Mouse (Mus musculus) lung, postnatal 4 days (tissue): Measurements from ENCODE around the gene Vps37b.
A peak's percentile ranks its signal among the peaks of the same experiment; 100 is the strongest.

Experiments
- DNase-seq, 2 experiments: peaks; one replicate each; pipeline ENCODE4 v3.0.0; 2021

The Vps37b gene

DNA sequence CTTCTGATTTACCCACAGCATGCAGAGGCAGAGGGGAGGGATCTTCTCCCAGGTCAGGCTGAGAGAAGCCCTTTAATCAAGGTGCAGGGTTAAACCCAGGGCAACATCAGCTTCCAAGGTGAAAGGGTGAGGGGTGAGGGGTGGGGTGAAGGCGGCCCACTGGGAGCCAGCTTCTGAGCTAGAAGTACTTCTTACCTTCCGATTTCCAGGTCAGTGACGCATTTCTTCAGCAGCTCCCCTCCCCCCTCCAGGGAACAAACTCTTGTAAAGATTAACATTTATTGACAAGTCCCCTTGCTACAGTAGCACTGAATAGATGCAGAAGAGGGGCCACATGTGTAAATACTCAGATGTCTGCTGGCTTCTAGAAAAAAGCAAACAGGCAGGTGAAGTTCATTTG, 54.8 kb downstream of the Vps37b start:
- peak in 1 of 2 experiments; percentile 5 for DNase-seq

DNA sequence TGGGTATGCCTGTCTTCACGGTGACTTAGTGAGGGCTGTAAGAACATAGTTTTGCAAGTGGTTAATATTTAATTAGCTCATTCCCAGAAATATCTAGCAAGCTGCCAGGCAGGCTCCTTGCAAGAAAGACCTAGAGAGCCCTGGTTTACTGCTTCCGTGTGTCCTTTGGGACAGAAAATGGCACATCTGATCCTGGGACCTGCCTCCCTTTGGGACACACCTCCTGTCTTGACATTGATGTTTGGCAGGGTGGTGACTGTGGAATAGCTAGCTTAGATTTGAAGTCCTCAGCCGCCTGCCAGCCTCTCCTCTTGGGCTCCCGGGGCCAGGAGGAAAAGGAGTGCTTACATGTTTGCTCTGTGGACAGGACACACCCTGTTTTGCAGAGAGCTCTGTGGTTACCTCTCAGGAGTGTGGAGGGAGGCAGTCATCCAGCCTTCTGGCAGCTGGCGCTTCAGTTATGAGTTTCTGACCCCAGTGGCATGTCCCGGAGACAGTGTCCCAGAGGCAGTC, 56.3 kb downstream of the Vps37b start:
- DNase-seq: peak; percentile 62 to 84

DNA sequence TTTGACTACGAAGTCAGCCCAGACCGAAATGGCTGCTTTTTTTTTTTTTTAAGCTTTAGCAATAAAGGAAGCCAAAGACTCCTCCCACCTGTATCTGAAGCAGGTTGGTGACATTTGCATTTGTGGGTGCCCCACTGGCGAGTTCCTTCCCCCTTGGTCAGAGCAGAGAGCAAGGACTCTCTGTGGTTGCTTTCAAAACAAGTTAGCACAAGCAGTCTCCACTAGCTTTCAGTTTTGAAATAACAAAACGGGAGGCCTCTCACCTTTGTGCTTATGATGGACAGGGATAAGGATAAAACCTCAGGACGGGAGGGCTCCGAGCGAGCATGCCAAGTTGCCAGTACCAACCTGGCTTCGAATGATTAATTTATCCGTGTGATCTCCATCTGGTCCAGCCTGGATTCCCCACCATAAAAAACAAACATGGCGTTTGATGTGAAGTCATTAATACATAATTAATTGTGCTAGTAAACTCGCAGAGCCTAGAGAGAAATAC, 57.4 kb downstream of the Vps37b start:
- DNase-seq: peak; percentile 57 to 64

DNA sequence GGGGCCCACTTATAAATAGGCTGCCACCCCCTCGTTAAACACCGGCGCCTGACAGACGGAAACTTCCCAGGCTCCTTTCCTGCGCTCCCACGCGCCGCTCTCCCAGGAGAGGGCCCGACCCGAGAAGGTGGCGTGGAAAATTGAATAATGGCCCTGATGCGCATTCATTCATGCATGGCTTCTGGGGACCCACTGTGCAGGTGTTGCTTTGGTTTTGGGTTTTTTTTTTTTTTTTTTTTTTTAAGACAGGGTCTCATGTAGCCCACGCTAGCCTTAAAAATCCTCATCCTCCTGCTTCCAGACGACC, 57.9 kb downstream of the Vps37b start:
- DNase-seq: no peak

DNA sequence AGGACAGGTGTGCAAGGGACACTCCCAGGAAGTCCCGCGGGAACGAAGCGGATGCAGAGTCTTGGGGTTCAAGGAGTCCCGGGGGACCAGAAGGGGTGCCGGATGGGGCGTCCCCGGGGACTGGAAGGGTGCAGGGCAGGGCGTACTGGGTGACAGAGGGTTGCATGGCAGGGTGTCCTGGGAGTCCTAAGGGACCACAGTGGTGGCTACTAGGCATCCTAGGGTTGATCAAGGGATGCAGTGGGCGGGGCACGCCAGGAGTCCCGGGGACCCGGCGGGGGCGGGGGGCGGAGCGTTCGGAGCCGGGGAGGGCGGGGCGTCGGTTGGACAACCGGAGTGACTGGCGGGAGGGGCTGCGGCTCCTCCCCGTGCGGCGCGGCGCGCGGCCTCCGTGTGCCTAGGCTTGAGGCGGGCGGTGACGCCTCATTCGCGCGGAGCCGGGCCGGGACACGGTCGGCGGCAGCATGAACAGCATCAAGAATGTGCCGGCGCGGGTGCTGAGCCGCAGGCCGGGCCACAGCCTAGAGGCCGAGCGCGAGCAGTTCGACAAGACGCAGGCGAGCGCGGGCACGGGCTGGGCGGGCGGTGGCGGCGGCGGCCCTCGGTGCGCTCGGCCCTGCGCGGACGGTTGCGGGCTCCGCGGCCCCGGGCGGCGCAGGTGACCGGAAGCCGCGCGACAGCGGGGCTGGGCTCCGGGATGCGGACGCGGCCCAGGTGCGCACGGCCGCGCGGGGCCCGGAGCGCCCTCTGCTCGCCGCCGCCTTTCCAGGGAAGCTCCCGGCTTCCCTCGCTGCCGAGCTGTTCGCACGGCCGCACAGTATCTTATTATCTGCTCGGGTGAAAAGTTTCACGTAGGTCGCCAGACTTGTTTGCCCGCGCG, 58.5 kb downstream of the Vps37b start, which contains the start of gene Hip1r:
Gene Hip1r (plus strand): TSS at position 330 of the 880 bp plus-strand sequence.
- DNase-seq: peak; percentile 83 to 88

DNA sequence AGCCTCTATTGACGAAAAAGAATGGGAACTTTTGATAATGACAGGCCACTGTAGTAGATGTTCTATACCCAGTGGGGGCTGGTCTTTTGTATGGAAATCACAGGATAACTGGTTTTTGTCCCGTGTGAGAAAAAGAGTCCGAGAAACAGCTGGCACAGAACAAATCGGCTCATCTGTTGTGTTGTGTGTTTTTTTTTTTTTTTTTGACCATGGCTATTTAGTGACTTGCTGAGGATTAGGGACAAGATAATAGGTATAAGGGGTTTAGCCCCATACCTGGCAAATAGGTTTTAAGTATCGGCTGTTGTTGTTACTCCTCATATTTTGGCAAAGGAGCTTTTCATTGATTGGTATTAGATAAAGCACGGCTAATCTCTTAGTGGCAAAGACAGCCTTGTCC, 59.6 kb downstream of the Vps37b start:
- no peak for DNase-seq

DNA sequence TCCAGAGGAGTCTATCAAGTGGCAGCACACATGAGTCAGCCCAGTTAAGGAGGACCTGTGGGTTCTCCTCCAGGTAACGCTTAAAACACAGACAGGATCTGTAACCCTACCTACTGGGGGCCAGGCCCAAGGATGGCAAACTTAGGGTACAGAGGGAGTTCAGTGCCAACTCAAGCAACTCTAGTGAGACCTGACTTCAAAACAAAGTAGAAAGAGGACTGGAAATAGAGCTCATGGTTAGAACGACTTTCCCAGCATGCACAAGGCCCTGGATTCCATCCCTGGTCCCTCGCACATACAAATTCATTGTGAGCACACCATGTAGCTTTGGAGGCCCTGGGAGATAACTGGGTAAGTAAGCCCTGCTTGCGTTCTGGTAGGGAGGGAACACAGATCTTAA, 61.5 kb downstream of the Vps37b start:
- DNase-seq: no peak

DNA sequence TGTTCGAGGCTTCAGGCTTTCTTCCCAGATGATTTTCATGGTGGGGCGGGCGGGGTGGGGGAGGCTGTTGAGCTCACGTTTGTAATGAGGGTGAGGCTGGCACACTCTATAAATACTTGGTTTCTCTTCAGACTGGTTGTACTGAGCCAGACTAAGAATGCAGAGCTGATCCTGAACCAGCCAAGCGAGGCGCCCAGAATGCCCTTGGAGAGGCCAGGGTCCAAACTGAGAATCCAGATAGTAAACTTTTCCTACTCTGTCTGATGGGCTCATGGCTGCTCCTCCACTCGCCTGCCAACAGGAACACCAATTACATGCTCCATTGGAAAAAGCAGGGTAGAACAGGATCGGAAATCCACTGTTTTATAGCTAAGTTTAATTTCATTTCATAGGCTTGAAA, 62.9 kb downstream of the Vps37b start:
- no peak for DNase-seq

DNA sequence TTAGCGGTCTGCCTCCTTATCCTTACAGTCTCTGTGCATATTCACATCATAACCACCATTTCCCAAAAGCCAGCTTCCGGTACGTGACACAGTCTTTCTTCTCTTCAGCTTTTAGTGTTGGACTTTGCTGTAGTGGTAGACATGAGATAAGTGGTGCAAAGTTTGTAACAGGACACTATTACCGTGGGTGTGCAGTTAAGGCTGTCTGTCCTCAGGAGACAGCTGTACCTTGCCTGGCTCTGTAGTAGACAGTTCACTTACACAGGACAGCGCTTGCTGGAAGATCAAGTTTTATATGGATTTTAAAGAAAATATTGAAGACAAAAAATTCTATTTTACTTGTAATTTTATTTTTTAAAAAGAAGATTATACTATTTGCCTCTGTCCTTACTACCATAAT, 63.6 kb downstream of the Vps37b start:
- no peak for DNase-seq

DNA sequence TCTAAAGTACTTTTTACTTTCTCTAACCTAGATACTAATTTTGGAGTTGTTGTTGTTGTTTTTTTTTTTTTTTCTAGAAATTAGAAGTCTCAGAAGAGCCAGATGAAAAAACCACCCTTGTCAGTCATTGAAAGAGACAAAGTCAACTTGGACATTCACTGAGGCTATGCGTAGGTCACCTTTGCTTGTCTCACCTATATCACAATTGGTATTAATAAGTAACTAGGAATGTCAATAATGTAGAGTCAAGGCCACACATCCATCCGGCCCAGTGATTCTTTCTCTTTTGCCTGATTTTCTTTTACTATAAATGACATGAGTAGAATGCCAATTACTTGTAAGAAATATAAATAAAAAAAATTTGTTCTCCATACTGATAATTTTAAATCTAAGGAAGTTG, 65.3 kb downstream of the Vps37b start:
- no peak for DNase-seq

DNA sequence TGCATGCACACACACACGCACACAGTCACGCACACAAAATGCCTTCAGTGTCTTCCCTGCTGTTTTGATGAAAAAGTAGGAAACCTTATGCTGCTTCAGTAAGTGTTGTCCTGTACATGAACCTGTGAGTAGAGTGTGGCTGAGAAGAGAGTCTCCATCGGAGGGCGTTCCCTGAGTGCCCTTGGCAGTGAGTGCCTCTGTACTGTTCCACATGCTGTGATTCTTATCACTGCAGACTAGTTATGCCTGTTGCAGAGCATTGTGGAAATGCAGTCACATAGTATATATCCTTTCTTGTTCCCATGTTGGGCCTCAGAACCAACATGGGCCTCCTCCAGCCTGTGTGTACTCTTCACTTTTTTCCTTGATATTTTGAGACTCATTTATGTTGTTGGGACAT, 67.9 kb downstream of the Vps37b start:
- DNase-seq: no peak

DNA sequence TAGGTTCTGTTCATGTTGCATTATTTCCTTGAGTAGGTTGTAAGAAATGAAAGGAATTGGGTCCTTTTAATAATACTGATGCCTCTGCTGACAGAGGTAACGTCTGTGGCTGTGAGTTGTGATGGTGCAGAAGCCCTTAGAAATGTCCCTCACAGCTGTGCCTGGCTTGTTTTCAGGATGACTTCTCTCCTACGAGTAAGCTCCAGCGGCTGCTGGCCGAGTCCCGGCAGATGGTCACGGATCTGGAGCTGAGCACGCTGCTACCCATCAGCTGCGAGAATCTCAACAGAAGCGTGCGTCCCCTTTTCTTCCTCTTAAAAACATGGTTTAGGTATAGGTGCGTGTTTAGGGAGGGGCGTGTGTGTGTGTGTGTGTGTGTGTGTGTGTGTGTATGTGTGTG, 71.0 kb downstream of the Vps37b start:
- no peak for DNase-seq

DNA sequence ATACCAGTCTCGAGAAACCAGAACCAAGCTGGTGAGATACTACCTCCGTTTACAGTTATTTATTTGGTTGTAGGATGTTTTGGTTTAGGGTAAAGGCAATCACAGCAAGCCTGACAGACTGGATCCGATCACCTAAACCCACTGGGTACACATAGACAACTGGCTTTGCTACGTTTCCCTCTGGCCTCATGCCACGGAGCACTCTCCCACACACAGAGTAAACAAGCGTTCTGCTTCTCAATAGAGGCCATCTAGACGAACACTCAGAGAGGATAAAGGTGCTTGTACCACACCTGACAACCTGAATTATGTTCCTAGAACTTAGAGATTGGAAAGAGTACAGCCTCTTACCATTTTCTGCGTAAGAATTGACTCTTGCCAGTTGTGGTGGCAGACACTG, 71.9 kb downstream of the Vps37b start:
- DNase-seq: peak in 1 of 2 experiments; percentile 39

DNA sequence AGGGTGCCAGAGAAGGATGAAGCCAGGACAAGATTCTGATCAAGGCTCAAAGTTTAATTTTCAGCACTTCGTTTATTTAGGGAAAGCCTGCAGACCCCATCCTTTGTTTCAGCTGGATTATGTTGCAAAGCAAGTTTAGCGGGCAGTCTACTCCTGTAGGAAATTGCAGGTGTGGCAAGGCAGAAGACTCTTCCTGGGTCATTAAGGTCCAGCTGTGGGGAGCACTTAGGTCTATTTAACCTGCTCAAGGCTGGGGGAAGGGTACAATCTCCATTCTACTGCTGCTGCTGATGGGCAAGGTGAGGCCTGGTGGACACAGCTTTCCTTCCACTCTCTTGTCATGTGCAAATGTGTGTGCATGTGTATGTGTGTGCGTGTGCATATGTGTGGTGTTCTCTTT, 73.1 kb downstream of the Vps37b start:
- no peak for DNase-seq

DNA sequence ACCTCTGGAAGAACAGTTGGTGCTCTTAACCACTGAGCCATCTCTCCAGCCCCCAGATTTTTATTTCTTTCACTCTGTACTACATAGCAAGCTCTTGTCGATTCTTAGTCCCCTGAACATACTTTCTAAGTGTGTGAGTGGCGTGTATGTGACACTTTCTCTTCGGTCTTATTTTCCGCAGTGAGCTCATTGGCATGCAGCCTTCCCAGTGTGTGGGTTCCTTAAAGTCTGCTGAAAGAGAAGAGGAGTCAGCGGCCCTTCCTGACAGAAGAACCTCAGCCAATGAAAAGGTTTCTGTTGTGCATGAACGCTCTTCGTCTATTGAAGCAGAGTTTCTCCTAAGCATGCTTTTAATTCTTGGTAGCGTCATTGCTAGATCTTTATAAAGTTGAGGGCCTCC, 74.9 kb downstream of the Vps37b start:
- no peak for DNase-seq
